20 mouse cellular contexts compared by ENCODE assay signal in the genomic region with DNA sequence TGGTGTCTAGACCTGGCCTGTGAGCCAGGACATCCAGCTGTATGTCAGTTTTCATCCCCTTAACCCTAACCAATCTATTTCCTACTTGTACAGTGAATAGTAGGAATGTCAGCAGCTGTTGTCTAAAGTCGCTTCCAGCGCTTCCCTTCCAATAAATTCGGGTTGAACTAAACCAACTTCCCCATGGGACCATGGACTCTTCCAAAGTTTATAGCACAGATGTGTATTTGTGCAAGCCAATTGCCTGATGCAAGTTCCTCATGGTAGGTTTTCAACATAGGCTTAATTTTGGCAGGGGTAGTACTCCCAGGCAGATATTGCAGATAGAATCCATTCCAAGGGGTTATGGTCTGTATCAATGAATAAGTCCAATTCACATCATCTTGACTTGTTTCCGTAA.
DNase-seq lines count a peak whose midpoint lies in the region; ATAC-seq and TF ChIP-seq lines count a peak whose summit lies in the region.
"Had no signal": no experiment of that assay in that cellular context is flagged by ENCODE, and none has a peak within 500 bp of the region (broad histone marks: within the 10 kb centered on the region; RNA-seq: fewer than 3 reads in every experiment).

No protein-coding gene starts in this region.

- no peaks in the 10 kb centered on the region for H3K4me1 ChIP-seq in hindbrain, postnatal 0 days (ENCODE audit: insufficient read depth, low read length)
- H3K4me1 ChIP-seq: embryonic facial prominence, embryonic 15.5 days; hindbrain, embryonic 15.5 days; neural tube, embryonic 13.5 days had no signal

- H3K36me3 ChIP-seq in hindbrain, postnatal 0 days (ENCODE audit: insufficient read depth, low read length), result no peaks in the 10 kb centered on the region
- H3K36me3 ChIP-seq: embryonic facial prominence, embryonic 15.5 days; hindbrain, embryonic 15.5 days; midbrain, embryonic 13.5 days; neural tube, embryonic 13.5 days had no signal

- no peak for ATAC-seq in hindbrain, postnatal 0 days
- ATAC-seq: CD4-positive, CD25-positive, alpha-beta regulatory T cell, adult 4 months; forebrain, postnatal 0 days; intestine, embryonic 16.5 days; liver, postnatal 0 days; midbrain, embryonic 13.5 days; Patski had no signal

- no peak overlapping the region for H3K4me2 ChIP-seq in hindbrain, postnatal 0 days (ENCODE audit: low read depth, low read length)
- H3K4me2 ChIP-seq: embryonic facial prominence, embryonic 15.5 days; hindbrain, embryonic 15.5 days; midbrain, embryonic 13.5 days; neural tube, embryonic 13.5 days had no signal

- no peak overlapping the region for H3K27ac ChIP-seq in hindbrain, postnatal 0 days
- H3K27ac ChIP-seq: embryonic facial prominence, embryonic 15.5 days; hindbrain, embryonic 15.5 days; midbrain, embryonic 13.5 days; neural tube, embryonic 13.5 days had no signal

- no peaks in the 10 kb centered on the region for H3K27me3 ChIP-seq in hindbrain, postnatal 0 days (ENCODE audit: insufficient read depth, low read length)
- H3K27me3 ChIP-seq: embryonic facial prominence, embryonic 15.5 days; hindbrain, embryonic 15.5 days; midbrain, embryonic 13.5 days; neural tube, embryonic 13.5 days had no signal

- intact Hi-C loops in gastrocnemius, postnatal 36 days (cut with DNase I), result no loop called here

- no peak overlapping the region for H3K9ac ChIP-seq in hindbrain, postnatal 0 days (replicated peaks; ENCODE audit: low read length)
- H3K9ac ChIP-seq: embryonic facial prominence, embryonic 15.5 days; forebrain, postnatal 0 days; hindbrain, embryonic 15.5 days; liver, postnatal 0 days; midbrain, embryonic 13.5 days; neural tube, embryonic 13.5 days had no signal

- H3K4me3 ChIP-seq in hindbrain, postnatal 0 days (ENCODE audit: low read length), result no peak overlapping the region
- H3K4me3 ChIP-seq: embryonic facial prominence, embryonic 15.5 days; hindbrain, embryonic 15.5 days; midbrain, embryonic 13.5 days; neural tube, embryonic 13.5 days had no signal

- peak; percentile 5 for DNase-seq in gastrocnemius, adult 18-20 months (ENCODE audit: low spot score)
- DNase-seq in gastrocnemius, postnatal 36 days, result no peak
- peak; percentile 3 for DNase-seq in urinary bladder, postnatal 14 days (ENCODE audit: low spot score)
- no peak for DNase-seq in urinary bladder, adult 2 months (ENCODE audit: low spot score)
- peak; percentile 38 for DNase-seq in heart, postnatal 4 days
- DNase-seq in spleen, postnatal 36 days (ENCODE audit: low spot score in 2 of 2), result no peak
- DNase-seq in hindbrain, postnatal 0 days (ENCODE audit: low spot score), result no peak
- DNase-seq: adrenal gland, postnatal 10 days; cerebellum, adult 9-11 months; forebrain, postnatal 0 days; liver; liver, postnatal 0 days; lung, postnatal 10 days had no signal

- 93% methylated on average over 4 of the region's 4 CpGs for WGBS in hindbrain, postnatal 0 days

- H3K9me3 ChIP-seq in hindbrain, postnatal 0 days (ENCODE audit: low read length), result no peaks in the 10 kb centered on the region
- H3K9me3 ChIP-seq: embryonic facial prominence, embryonic 15.5 days; hindbrain, embryonic 15.5 days; midbrain, embryonic 13.5 days; neural tube, embryonic 13.5 days had no signal

- no peak for TF ChIP-seq CTCF in hindbrain, postnatal 0 days (IDR thresholded peaks at IDR 0.05; ENCODE audit: low read depth)

Comparison
In these comparisons a context has a peak if more than half of its experiments do, and no peak if none do; other contexts are left out.
1. DNase-seq: peak in gastrocnemius, adult 18-20 months (single experiment), urinary bladder, postnatal 14 days (single experiment) and heart, postnatal 4 days (single experiment); none in gastrocnemius, postnatal 36 days (0 of 2), urinary bladder, adult 2 months (single experiment), spleen, postnatal 36 days (0 of 2) and hindbrain, postnatal 0 days (single experiment).